Mouse (Mus musculus): ENCODE measurements at regions not wholly inside any gene's neighbourhood (a gene's known extent, or its start where the extent isn't known, plus 50 kb on each side); places are given as distances from the start of the nearest gene placed in this dataset.

DNA sequence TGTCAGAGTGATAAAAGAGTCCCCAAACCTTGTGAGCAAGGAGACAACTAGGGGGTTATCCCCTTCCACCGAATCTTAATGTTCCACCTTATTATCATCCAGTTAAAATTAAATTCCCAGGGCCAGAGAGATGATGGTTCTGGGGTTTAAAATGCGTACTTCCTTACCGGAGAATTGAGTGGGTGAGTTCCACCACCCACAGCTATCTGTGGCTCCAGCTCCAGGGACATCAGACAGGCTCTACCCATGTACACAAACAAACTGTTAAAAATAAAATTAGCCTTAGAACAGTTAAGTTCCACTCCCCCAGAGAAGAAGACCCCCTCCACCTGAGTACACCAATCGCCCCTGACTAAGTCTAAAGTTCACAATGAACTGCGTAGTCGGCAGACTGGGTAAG, 52.0 kb upstream of the Mgat5 start:
- DNase-seq (ENCODE audit: low spot score) = no peak

DNA sequence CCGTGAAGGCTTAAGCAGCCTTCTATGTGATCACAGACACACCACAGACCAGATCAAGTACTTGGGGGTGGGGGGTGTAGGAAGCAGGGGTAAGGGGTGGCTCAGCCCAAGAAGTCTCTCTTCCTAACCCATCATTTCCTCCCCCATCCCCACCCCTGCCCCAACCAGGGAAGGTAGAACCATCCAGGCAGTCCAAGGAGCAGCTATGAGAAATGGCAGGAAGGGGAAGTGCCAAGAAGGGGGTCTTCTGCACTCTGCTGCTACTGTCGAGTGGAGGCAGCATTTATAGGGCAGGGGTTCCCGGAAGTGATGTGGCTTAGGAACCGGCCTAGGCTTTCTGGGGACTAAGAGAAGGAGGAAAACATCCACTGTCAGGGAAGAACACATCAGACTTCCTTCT, 69.3 kb upstream of the Mgat5 start:
- DNase-seq (ENCODE audit: low spot score) = no peak

DNA sequence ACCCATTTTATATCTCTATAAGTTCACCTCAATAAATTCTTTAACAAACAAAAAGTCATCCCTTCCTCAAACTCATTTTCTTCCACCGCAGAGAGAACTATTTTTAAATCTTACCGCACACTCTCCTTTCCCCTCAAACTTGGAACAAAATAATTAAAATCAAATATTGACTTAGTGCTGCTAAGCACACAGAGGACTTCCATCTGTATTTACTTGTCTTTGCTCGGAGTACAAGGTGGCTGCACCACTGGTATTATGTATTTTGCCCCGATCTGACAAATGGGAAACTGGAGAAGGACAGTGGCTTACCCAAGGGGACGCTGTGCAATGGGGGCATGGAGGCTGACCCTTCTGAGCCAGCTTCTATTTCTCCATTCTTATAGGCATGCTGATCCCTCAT, 72.9 kb upstream of the Mgat5 start:
- DNase-seq (ENCODE audit: low spot score) = no peak

- DNase-seq (ENCODE audit: low spot score) = no peak
Measured at GRCm38 (mm10) chr1:127124862-127125261, 80.0 kb upstream of the Mgat5 start.

DNA sequence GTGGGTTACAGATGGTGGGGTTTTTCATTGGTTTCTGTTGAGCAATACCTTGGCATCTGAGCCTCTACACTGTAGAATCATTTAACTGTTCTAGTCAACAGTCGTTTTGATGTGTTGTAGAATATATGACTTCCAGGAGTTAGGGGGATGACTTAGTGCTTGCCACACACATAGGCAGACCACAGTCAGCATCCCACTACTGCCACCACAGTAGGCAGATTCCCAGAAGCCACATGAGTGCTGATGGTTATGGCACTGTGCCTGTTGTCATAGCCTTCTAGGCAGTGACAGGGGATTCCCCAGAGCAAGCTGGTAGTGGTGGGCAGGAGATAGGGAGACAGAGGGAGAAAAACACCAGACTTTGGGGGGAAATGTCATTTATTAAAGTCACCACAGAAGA, 86.8 kb upstream of the Mgat5 start:
- DNase-seq (ENCODE audit: low spot score) = no peak

- DNase-seq (ENCODE audit: low spot score) = no peak
Measured at GRCm38 (mm10) chr1:127107485-127107884, 97.3 kb upstream of the Mgat5 start.

- DNase-seq (ENCODE audit: low spot score) = no peak
Measured at GRCm38 (mm10) chr1:127105861-127106260, 99.0 kb upstream of the Mgat5 start.

- no peak for DNase-seq (ENCODE audit: low spot score)
Measured at GRCm38 (mm10) chr1:127103664-127104063, 101.2 kb upstream of the Mgat5 start.

DNA sequence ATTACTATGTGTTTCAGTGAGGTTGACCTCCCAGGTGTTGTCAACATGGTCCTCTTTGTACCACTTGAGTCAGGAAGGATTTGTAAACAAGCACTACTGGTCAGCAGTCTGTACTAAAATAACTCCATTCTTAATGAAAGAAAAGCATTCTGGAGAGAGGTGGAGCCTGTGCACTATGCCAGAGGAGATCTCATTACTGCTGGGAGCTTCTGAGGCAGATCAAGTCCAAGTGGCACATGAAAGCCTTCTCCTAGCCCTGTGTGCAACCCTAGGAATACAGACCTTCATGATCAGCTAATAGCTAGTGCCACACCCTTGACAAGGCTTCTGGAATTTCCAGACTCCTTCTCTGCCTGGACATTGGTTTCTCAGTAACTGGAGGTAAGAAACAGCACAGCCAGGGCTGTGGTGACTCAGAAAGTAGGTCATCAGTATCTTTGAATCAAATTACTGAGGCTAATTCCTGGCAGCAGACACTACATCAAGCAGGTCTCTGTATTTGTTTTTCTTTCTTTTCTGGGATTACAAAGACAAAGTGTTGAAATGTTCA, 105.9 kb upstream of the Mgat5 start:
- DNase-seq (ENCODE audit: low spot score) = no peak

- no peak for DNase-seq (ENCODE audit: low spot score)
Measured at GRCm38 (mm10) chr1:127087616-127088015, 117.2 kb upstream of the Mgat5 start.

GRCm38 (mm10) chr1:127085988-127086387, 118.8 kb upstream of the Mgat5 start:
- no peak for DNase-seq (ENCODE audit: low spot score)

GRCm38 (mm10) chr1:127083761-127084308, 121.0 kb upstream of the Mgat5 start:
- DNase-seq (ENCODE audit: low spot score) = no peak

DNA sequence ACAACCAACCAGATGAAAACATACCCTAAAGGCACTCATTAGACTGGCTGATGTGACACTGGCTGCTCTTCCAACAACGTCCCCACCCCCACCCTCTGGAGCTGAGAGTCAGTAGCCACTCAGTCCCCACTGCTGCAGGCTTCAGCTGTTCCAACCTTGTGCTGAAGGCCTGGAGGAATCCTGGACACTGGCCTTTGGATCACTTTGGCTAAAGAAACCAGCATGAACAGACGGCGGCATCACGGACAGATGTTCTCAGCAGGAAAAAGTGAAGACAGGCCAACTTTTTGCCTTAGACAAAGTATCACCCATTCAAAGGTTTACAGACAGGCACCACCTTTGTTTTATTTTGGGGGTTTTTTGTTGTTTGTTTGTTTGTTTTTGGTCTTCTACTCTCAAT, 125.8 kb upstream of the Mgat5 start:
- no peak for DNase-seq (ENCODE audit: low spot score)

GRCm38 (mm10) chr1:127062430-127062829, 142.4 kb upstream of the Mgat5 start:
- no peak for DNase-seq (ENCODE audit: low spot score)

DNA sequence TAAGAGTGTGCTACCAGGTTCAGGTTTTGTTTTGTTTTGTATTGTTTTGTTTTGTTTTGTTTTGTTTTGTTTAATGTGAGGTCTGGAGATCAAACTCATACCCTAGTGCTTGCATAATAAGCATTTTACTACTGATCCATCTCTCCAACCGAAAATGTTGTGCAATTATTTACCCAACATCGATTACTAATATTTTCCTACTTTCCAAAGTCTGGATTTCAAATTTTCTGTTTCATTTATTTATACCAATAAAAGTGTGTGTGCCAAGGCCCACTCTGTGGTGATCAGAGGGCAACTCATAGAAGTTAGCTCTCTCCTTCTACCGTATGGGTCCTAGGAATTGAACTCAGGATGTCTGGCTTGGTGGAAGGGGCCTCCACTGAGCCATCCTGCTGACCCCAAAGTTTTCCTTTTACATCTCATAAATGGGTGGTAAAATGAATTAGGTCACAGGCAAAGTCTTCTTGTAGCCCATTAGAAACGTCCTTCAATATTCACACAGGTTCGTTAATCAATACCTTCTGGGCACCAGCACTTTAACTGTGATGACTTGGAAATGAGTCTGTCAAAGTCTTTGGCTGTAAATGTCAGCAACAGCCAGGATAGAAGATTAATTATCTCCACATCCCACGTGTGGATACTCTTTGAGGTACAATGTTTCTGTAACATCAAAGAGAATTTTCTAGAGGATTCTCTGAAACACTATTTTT, 158.9 kb upstream of the Mgat5 start:
- DNase-seq (ENCODE audit: low spot score) = no peak

GRCm38 (mm10) chr1:127034748-127035147, 170.1 kb upstream of the Mgat5 start:
- no peak for DNase-seq (ENCODE audit: low spot score)

DNA sequence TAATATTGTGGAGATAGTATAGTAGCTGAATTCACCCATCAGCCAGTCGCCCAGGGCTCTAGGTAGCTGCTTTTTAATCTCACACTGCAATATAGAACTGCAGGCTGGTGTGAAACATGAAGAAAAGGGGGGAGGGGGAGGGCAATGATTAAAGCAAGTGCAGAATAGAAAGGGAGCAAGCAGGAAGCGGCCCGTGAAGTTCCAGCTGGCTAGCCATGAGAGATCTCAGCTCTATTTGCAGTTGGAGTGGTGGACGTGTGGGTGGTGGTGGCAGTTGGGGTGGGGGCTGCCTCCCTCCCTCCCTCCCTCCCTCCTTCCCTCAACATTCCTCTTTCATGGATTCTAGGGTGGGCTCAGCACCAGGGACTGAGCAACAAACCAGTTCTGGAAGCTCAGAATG, 173.3 kb upstream of the Mgat5 start:
- DNase-seq (ENCODE audit: low spot score) = no peak

- DNase-seq (ENCODE audit: low spot score) = no peak
Measured at GRCm38 (mm10) chr1:127028872-127029497, 175.8 kb upstream of the Mgat5 start.

DNA sequence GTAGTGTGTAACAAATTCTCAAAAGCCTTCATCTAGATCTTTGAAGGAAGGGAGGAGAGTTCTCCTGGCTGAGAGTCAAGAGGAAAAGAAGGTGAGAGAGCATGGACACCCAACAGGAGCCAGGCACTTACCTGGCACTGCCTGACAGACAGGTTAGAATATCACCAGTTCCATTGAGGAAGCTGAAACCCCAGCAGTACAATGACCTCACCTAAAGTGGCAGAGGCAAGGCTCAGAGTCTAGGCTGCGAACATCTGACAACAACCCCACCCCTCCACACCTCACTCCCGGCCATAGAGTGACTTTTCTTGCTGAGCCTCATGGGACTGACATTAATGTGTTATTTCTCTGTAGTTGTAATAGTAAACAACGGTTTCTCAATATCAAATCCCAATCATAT, 181.7 kb upstream of the Mgat5 start:
- DNase-seq (ENCODE audit: low spot score) = no peak

GRCm38 (mm10) chr1:127017698-127018097, 187.1 kb upstream of the Nckap5 start:
- DNase-seq (ENCODE audit: low spot score) = no peak

GRCm38 (mm10) chr1:127015894-127016245, 185.3 kb upstream of the Nckap5 start:
- no peak for DNase-seq (ENCODE audit: low spot score)

GRCm38 (mm10) chr1:127015042-127015893, 184.7 kb upstream of the Nckap5 start:
- DNase-seq (ENCODE audit: low spot score) = no peak
